Mouse (Mus musculus) megakaryocyte, embryonic 14.5 days (primary cell): Measurements from ENCODE around the gene Itgav.

ENCODE experiments used
- FLI1 ChIP-seq: IDR thresholded peaks from 2 replicates; pipeline ENCODE4 v1.6.1; 2012; ENCODE audit warnings: low read length, inconsistent platforms, mixed read lengths
- GATA1 ChIP-seq: IDR thresholded peaks from 3 replicates; pipeline ENCODE4 v1.6.1; 2012; ENCODE audit warnings: mixed read lengths, low read length, inconsistent platforms, borderline replicate concordance

DNA sequence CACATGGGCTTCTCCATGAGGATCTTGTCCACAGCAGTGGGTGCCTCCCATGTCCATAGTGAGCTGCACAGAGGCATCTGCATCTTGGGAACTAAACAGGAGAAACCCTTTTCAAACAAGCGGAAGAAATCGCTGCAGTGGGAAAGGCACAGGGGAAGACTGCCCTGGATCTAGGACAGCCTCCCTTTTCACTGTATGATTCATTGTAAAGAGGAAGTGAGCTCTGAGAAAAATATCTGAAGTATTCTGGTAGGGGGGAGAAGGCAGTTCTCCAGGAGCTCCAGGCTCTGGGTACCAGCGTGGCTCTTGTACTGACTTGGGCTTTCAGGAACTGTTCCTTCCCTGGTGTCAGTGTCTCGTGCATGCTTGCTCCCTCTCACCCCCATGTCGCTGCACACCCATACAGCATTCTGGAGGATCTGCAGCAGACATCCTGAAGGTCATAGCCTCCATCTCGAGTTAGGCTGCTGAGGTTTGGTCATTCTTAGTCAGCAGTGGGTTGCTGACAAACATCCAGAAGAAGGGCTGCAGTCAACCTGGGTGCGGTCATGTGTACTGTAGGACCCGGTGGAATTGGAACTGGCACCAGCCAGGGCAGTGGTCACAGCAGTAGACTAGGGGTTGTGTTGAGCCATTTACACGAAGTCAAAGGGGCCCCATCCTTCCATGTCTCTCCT, 20.2 kb downstream of the Itgav start:
- no peak for TF ChIP-seq GATA1
- no peak for TF ChIP-seq FLI1
